Mouse (Mus musculus) thymus, postnatal 10 days (tissue): Measurements from ENCODE around the gene Phactr1.

Experiments used
- DNase-seq, 2 experiments: peaks; one replicate each; pipeline ENCODE4 v3.0.0; 2021; ENCODE audit warnings: low spot score in 2 of 2

The Phactr1 gene

GRCm38 (mm10) chr13:42757654-42758400 lies 77.4 kb downstream of the Phactr1 start:
- DNase-seq, result no peak

GRCm38 (mm10) chr13:42759170-42759569 lies 78.7 kb downstream of the Phactr1 start:
- DNase-seq, result no peak

- DNase-seq, result no peak
These were observed 80.6 kb downstream of the Phactr1 start for GRCm38 (mm10) chr13:42760907-42761544.

- DNase-seq, result no peak
These were observed 91.9 kb downstream of the Phactr1 start for GRCm38 (mm10) chr13:42772314-42772713.

GRCm38 (mm10) chr13:42774040-42774439 lies 93.6 kb downstream of the Phactr1 start:
- no peak for DNase-seq

- no peak for DNase-seq
These were observed 101.7 kb downstream of the Phactr1 start for GRCm38 (mm10) chr13:42782151-42782550.

- DNase-seq, result no peak
These were observed 108.8 kb downstream of the Phactr1 start for GRCm38 (mm10) chr13:42789221-42789620.

- no peak for DNase-seq
These were observed 111.9 kb downstream of the Phactr1 start for GRCm38 (mm10) chr13:42792279-42792678.

- DNase-seq, result no peak
These were observed 120.1 kb downstream of the Phactr1 start for GRCm38 (mm10) chr13:42800523-42800922.

GRCm38 (mm10) chr13:42804314-42804713 lies 123.9 kb downstream of the Phactr1 start:
- no peak for DNase-seq

- no peak for DNase-seq
These were observed 132.3 kb downstream of the Phactr1 start for GRCm38 (mm10) chr13:42812762-42813161.

- peak; percentile 20 to 66 for DNase-seq
These were observed 138.0 kb downstream of the Phactr1 start for GRCm38 (mm10) chr13:42818378-42818777.

GRCm38 (mm10) chr13:42820513-42820912 lies 140.1 kb downstream of the Phactr1 start:
- no peak for DNase-seq

- no peak for DNase-seq
These were observed 141.1 kb downstream of the Phactr1 start for GRCm38 (mm10) chr13:42821426-42822106.

GRCm38 (mm10) chr13:42822545-42822944 lies 142.1 kb downstream of the Phactr1 start:
- peak; percentile 38 to 75 for DNase-seq

- no peak for DNase-seq
These were observed 143.5 kb downstream of the Phactr1 start for GRCm38 (mm10) chr13:42823875-42824274.

GRCm38 (mm10) chr13:42826602-42827001 lies 146.2 kb downstream of the Phactr1 start:
- peak in 1 of 2 experiments; percentile 18 for DNase-seq

GRCm38 (mm10) chr13:42828978-42829377 lies 148.6 kb downstream of the Phactr1 start:
- DNase-seq, result no peak

- DNase-seq, result no peak
These were observed 155.0 kb downstream of the Phactr1 start for GRCm38 (mm10) chr13:42835441-42835840.

GRCm38 (mm10) chr13:42839358-42839757 lies 158.9 kb downstream of the Phactr1 start:
- DNase-seq, result no peak

GRCm38 (mm10) chr13:42852086-42852485 lies 171.7 kb downstream of the Phactr1 start:
- DNase-seq, result no peak

- DNase-seq, result no peak
These were observed 173.6 kb downstream of the Phactr1 start for GRCm38 (mm10) chr13:42853900-42854595.
